Mouse (Mus musculus) kidney, postnatal 10 days (tissue): ENCODE results near the gene Lman1l.

Experiments
- DNase-seq: peaks from one replicate; pipeline ENCODE4 v3.0.0; 2021; ENCODE audit warnings: mixed read lengths

Gene Lman1l

DNA sequence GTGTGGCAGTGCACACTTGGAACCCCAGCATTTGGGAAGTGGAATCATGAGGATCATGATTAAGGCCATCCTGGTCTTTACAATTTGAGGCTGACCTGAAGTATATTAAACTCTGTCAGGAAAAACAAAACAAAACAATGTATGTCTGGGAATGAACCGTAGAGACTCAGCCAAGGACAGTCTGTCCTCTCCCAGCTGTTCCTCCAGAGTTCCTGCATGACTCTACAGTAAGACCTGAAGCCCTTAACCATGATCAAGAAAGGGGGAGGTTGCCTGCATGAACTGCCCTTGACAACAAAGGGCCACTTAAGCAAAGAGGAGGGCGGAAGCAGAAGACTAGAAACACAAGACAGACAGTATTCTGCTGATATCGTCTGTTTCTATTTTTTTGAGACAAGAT lies 45.0 kb downstream of the Lman1l start:
- no peak for DNase-seq

DNA sequence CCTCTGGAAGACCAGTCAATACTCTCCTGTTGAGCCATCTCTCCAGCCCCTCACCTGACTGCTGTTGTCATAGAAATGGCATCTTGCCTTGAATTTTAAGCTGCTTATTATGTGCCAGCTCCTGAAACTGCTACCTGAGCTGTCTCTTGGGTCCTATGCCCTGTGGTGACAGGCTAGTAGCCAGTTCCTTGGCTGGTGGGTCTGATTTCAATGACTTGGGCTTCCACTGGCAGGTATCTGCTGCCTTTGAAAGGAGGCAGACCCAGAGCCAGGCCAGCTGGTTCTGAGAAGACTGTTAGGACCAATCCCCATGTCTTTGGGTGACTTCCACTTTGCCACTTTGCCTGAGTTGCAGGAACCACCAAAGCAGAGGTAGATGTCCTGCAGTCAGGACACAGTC lies 46.2 kb downstream of the Lman1l start:
- DNase-seq: no peak

DNA sequence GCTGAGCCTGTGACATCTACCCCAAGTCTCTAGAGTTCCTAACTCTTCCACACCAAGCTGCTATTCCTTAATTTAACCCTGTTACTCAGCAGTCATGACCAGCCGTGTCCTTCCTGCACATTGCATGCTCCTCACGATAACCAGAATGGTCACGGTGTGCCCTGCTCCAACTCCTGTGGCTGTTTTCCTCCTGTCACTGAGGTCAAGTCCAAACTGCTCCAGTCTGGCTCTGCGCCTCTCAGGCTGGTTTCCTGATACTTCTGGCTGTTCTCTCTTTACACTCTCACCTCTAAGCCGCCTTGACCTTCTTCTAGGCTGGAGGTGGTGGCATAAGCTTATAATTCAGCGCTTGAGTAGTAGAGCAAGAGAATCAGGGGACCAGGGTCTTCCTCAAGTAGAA lies 52.1 kb downstream of the Lman1l start:
- DNase-seq: peak; percentile 15

DNA sequence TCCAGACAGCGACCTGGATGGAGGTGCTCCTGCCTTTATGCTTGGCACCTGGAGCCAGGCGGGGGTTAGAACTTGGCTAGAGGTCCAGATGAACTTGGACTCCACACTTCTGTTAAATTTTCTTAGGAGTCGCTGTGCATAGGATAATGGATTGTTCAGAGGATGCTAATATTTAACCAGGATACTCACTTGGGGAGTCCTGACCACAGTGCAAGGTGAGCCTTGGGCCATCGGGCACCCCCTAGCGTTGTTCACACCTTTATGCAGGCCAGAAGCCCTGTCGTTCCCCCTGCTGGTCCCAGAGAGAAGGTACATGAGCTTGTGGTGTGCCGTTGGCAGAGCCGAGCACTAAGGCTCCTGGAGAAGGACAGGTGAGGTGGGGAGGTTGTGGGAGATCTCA lies 53.7 kb downstream of the Lman1l start:
- peak; percentile 78 for DNase-seq

DNA sequence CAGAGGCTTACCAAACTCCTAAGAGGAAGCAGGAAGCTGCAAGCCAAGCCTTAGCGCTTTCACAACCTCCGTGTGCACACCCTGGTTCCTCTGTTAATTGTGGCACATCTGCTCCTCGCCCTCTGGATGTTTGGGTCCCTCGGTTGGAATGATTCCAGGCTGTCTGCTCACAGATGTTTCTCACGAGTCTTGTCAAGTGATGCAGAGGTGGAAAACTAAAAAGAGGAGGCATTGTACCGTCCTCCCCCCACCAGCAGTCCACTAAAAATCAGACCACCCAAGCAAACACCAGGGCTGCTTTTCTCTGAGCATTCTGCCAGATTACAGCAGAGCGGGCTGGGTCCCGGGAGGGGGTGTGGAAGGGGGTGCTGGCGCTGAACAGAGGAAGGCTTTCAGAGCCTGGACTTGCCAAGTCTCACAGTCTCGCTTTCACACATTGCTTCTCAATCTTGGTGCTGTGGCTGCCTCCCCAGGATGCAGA lies 54.8 kb downstream of the Lman1l start:
- peak; percentile 49 for DNase-seq

GRCm38 (mm10) chr9:57564609-57565008 lies 56.0 kb downstream of the Lman1l start:
- DNase-seq: no peak

DNA sequence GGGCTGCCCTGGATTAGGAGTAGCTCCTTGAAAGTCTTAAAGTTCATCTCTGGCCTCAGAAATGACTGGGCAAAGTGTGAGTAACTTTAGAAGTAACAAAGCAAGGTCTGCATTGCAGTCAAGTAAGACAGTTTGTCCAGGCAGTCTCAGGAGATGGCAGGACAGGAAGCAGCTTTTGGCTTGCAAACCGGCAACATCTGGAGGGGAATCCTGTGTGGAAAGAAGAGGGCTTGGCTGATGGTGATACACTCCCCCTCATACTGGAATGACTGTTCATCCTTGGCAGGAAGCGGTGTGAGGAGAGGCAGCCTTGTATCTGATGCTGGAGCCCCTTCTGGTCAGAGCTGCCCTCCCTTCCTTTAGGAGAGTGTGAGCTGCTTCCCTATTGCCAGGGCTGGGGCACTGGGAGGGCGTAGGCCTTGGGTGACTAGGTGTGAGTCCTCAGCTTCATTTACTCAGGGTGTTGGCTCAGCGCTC lies 57.6 kb downstream of the Lman1l start:
- DNase-seq: peak; percentile 74

GRCm38 (mm10) chr9:57561711-57562099 lies 58.9 kb downstream of the Lman1l start:
- DNase-seq: no peak

- DNase-seq: peak; percentile 96
Observed at GRCm38 (mm10) chr9:57560861-57561710, 59.5 kb downstream of the Lman1l start, which contains the start of gene Scamp2. Gene Scamp2, plus strand, starts transcription at chr9:57560943.

GRCm38 (mm10) chr9:57560263-57560662 lies 60.3 kb downstream of the Lman1l start:
- DNase-seq: no peak

- DNase-seq: no peak
Observed at GRCm38 (mm10) chr9:57559568-57559967, 61.0 kb downstream of the Lman1l start.

- no peak for DNase-seq
Observed at GRCm38 (mm10) chr9:57558625-57559024, 61.9 kb downstream of the Lman1l start.

- no peak for DNase-seq
Observed at GRCm38 (mm10) chr9:57557215-57557614, 63.4 kb downstream of the Lman1l start.
